Mouse (Mus musculus) naive thymus-derived CD4-positive, alpha-beta T cell, adult 5 months (primary cell): ENCODE results near the gene Pdlim5. TPM values are rescaled to one million over a fixed set of nuclear protein-coding genes. Genes with fewer than 3 reads are reported as not detected.

Source experiments
- polyA plus RNA-seq: library from polyadenylated mRNA; unstranded; fragments of 100-300 nt; shearing (Covaris generic); gene quantifications from one replicate; pipeline ENCODE4 v1.2.1, GENCODE M21; 2017

Pdlim5 gene
- polyA plus RNA-seq = 56.3 TPM

DNA sequence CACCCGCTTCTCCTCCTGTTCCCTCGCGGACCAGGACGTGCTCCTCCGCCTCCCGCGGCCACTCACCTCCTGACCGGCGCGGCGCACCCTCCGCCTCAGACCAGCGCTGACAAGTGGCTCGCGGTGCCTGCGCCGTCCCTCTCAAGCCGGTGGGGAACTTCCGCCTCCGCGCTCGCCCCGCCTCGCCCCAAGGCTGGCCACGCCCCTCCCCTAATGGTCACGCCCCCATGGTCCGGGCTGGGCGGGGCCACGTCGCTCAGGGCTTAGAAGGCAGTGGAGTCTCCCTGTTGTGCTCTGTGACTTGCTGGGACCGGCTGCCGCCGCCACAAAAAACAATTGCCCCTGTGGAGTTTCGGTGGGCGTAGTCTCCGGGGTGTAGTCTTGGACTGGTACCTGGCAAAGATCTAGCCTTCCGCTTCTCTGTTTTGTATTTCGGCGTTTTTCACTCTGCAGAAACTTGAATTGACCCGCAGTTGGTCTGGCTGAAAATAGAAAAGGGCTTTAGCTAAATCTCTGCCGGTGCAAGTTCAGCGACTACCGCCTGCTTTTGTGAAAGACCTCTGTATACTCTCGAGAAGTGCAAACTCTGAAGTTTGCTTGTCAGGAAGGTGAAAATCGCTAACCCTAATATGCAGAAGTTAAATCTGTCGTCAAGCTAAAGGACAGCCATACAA is at the start of gene Pdlim5:
Gene Pdlim5, minus strand, starts transcription at position 177 of the 674 bp plus-strand sequence.

Other genes starting within 250 kb of the Pdlim5 start
- not detected for gene Bmpr1b, start 226.3 kb downstream of the Pdlim5 start, polyA plus RNA-seq
- gene Gbp5, start 98.3 kb upstream of the Pdlim5 start, polyA plus RNA-seq = 7.1 TPM
- 46.6 TPM for gene Gbp7, start 134.6 kb upstream of the Pdlim5 start, polyA plus RNA-seq
- 10.2 TPM for gene Gbp3, start 164.3 kb upstream of the Pdlim5 start, polyA plus RNA-seq
- gene Gbp2b, start 199.2 kb upstream of the Pdlim5 start, polyA plus RNA-seq = 0.21 TPM
- gene Gbp2, start 224.9 kb upstream of the Pdlim5 start, polyA plus RNA-seq = 31.9 TPM